Mouse (Mus musculus) neural tube, postnatal 0 days (tissue): ENCODE measurements around the gene Syt9. TPM values are rescaled to one million over a fixed set of nuclear protein-coding genes. Genes with fewer than 3 reads are reported as not detected.

Experiments
- polyA plus RNA-seq: library from polyadenylated mRNA; unstranded; fragments of >200 nt; fragmentation: Nextera tagmentation; extraction: Ambion mirVana; gene quantifications from 2 replicates; pipeline ENCODE4 v1.2.1, GENCODE M21; 2015

Gene Syt9
- polyA plus RNA-seq: 11.0 and 13.6 TPM in 2 replicates

DNA sequence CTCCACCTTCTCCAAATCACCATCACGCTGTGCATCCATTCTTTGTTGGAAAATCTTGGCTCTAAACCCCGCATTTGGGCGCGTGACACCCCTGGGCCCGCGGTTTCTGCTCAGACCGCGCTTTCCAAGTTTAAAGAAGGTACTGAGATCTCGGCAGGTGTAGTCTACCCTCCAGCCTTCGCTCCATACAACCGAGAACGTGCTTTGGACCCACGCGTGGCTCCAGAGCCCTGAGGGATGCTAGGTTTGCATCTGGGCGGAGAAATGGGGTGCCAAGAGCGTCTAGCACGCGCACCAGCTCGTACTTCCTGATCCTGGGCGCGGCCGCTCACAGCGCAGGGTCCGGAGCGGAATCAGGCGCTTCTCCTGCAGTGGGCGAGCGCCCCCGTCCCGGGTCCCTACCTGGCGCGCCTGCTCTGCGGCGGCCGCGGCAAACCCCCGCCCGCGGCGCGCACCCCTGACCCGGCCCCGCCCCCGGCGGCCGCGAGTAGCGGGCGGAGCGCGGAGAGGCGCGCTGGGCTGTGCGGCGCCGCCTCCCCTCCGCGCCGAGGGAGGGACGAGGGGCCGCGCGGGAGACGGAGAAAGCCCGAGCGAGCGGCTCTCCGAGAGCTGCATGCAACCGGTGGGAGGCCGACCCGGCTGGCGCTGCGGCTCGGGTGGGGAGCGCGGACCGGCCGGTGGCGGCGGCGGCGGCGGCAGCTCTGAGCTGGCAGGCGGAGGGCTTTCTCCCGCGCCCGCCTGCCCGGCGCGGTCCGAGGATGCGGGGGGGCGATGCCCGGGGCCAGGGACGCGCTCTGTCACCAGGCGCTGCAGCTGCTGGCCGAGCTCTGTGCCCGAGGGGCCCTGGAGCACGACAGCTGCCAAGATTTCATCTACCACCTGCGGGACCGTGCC is at the start of gene Syt9:
Gene Syt9 (plus strand): TSS at position 497 of the 894 bp plus-strand sequence.

DNA sequence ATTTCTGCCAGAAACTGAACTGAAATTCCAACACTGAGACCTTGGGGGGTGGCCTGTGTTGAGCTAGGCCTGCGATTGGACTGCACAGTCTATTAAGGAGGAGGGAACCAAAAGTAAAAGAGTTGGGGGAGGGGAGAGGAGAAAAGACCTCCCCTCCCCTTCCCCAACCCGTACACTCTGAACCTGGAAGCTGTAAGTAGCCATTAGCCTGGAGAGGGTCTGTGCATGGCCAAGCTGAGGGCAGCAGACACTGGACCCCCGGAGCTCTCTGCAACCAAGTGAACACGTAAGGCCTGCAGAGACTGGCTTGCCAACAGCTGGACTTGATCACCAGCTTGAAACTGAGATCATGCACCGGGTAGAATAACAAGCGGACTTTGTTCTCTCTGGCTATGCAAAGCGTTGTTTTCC is 196.7 kb downstream of the Syt9 start, which contains the start of gene Olfml1:
Gene Olfml1 (plus strand): TSS at position 186 of the 411 bp plus-strand sequence.

DNA sequence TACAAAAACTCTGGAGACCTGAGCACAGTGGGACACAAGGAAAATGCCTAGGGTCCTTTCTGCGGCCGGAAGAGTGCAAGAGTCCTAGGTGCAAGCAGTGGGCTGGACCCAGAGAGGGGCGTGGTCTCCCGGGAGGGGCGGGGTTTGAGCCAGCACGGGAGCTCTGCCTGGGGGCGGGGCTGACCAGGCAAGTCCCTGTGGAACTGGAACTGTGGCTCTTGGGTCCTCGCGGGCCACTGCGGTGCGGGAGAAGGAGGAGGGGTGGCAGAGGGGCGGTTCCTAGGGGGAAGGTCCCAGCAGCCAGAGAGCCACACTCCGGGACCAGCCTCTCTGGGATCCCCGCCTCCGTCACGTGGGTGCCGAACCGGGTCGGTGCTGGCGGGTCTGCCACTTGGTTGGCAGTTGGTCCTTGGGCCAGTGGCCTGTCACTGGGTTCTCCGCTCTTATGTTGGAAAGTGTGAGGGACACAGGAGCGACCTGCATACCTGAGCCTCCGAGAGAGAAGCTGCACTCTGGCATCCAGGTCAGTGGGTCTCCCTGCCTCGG is 224.4 kb downstream of the Syt9 start, which contains the start of gene Ppfibp2:
Gene Ppfibp2 (plus strand): TSS at position 351 of the 546 bp plus-strand sequence.

Other genes with a start within 250 kb of the Syt9 start
- gene Olfr715, start 239.6 kb upstream of the Syt9 start, polyA plus RNA-seq: not detected in 2 replicates
- gene Olfr716, start 232.4 kb upstream of the Syt9 start, polyA plus RNA-seq: not detected in 2 replicates
- not detected in 2 replicates for gene Nlrp14, start 203.7 kb upstream of the Syt9 start, polyA plus RNA-seq
- gene Rbmxl2, start 161.3 kb upstream of the Syt9 start, polyA plus RNA-seq: not detected in 2 replicates
- 3.8 and 5.7 TPM in 2 replicates for gene Olfml1, start 196.7 kb downstream of the Syt9 start, polyA plus RNA-seq
- gene Ppfibp2, start 224.5 kb downstream of the Syt9 start, polyA plus RNA-seq: 3.3 and 3.5 TPM in 2 replicates